Mouse (Mus musculus) cortical plate, adult 2 months (tissue): ENCODE measurements at regions not wholly inside any gene's neighbourhood (a gene's known extent, or its start where the extent isn't known, plus 50 kb on each side); places are given as distances from the start of the nearest gene placed in this dataset.

Experiments
- H3K27ac ChIP-seq: fragments of 200-500 bp; 2 replicates; pipeline ENCODE4 v1.5.1; 2012; ENCODE audit warnings: low read length, control low read depth, inconsistent platforms; ENCODE audit not compliant: insufficient read depth
- H3K4me1 ChIP-seq: fragments of 200-500 bp; 2 replicates; pipeline ENCODE4 v1.6.1; 2011; ENCODE audit warnings: low read length; ENCODE audit not compliant: control insufficient read depth, insufficient read depth
- H3K4me3 ChIP-seq: fragments of 200-500 bp; 2 replicates; pipeline ENCODE4 v1.5.1; 2011; ENCODE audit warnings: mild to moderate bottlenecking, low read length, control low read depth; ENCODE audit not compliant: insufficient read depth
- CTCF ChIP-seq: fragments of 200-500 bp; IDR thresholded peaks from 2 replicates; pipeline ENCODE4 v1.5.1; 2011; ENCODE audit warnings: mild to moderate bottlenecking, control low read depth, low read length; ENCODE audit not compliant: insufficient read depth; ENCODE audit errors: extremely low read depth
- POLR2A ChIP-seq: fragments of 200-500 bp; IDR thresholded peaks from 2 replicates; pipeline ENCODE4 v1.6.1; 2011; ENCODE audit warnings: mild to moderate bottlenecking, low read length, control low read depth; ENCODE audit not compliant: insufficient read depth; ENCODE audit errors: extremely low read depth

DNA sequence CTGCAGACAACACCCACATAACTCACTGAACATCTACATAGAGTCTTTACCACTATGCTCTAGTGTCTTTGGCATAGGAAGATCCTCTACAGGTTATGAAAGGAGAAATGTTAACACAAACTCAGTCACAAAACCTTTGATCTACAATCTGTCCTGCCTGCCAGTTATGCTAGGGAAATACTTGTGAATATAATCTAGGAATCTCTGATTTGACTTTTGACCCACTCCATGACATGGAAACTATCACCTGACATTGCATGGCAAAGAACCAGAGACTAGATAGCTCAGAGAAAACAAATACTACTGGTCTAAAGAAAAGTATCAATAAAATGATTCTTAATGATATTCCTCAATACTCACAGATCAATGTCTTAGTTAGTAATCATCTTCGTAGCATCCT is 524.3 kb upstream of the Kif18a start:
- no peak overlapping the region for H3K27ac ChIP-seq
- no peaks in the 10 kb centered on the region for H3K4me1 ChIP-seq
- no peak for TF ChIP-seq CTCF
- TF ChIP-seq POLR2A = no peak
- no peak overlapping the region for H3K4me3 ChIP-seq

DNA sequence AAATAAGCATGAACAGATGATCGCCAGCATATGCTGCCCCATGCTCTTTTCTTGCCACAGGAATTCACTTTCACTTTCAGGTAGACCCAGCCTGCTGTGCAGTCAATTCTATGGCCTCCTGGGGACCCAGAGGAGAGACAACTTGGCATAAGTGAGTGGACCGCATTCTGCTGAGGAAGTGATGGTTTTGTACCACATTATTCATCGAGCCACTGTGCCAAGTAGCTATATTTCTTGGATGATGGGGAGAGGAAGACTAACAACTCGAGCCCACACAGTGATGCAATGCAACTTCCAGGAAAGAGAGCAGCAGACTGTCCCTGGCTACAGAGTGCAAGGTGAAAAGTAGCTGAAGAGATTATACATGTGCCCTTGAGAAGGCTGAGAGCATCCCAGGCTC is 515.8 kb upstream of the Kif18a start:
- Histone ChIP-seq H3K27ac (no peak overlapping the region), H3K4me3 (no peak overlapping the region), H3K4me1 (no peaks in the 10 kb centered on the region)
- no peak for TF ChIP-seq POLR2A
- TF ChIP-seq CTCF = no peak

DNA sequence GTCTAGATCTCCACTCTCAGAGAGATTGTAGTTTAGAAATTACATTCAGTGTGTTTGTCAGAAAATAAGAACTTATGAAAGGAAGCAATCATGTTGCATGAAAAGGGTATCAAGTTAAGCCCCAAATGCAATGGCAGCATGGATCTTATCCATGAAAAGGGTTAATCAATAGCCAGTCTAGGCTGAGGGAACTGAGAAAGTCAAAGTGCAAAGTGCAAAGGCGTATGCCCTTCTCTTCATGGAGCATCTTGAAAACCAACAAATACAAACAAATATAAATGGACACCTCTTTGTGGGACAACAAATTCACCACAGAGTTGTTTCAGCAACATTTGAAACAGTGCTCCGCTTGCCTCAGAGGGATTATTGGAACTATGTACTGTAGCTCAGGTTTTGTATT is 514.1 kb upstream of the Kif18a start:
- TF ChIP-seq CTCF (no peak), POLR2A (no peak)
- Histone ChIP-seq H3K4me3 (no peak overlapping the region), H3K4me1 (no peaks in the 10 kb centered on the region), H3K27ac (no peak overlapping the region)

DNA sequence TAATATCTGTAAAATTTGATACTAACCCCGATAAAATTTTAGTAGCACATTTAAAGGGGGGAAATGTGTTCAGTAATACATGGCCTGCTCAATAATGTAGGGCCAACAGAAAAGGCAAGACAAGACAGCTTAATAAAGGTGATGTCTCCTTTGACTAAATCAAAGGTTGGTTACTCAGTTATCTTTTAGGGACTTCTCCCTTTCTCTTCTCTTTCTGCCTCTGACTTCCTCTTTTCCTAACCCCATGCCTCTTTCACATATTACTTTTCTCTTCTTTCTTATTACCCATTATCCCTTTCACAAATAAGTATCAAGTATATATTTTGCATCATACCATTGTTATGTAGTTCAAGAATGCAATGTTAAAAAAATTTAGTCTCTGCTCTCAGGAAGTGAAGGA is 510.2 kb upstream of the Kif18a start:
- Histone ChIP-seq H3K4me1 (no peaks in the 10 kb centered on the region), H3K27ac (no peak overlapping the region), H3K4me3 (no peak overlapping the region)
- no peak for TF ChIP-seq CTCF
- no peak for TF ChIP-seq POLR2A

DNA sequence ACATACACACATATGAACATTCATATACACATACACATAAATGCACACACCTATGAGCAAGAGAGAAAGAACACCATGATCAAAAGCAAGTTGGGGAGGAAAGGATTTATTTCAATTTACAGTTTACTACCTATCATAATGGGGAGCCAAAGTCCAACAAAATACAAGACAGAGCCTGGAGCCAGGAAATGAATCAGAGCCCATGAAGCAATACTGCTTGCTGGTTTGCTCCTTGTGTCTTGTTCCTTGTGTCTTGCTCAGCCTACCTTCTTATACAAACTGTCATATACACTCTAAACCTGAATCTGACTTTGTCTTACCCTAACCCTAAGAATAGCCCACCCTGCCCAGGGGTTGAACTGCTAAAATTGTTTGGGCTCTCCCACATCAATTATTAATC is 497.1 kb upstream of the Kif18a start:
- Histone ChIP-seq H3K4me3 (no peak overlapping the region), H3K4me1 (no peaks in the 10 kb centered on the region), H3K27ac (no peak overlapping the region)
- TF ChIP-seq POLR2A = no peak

DNA sequence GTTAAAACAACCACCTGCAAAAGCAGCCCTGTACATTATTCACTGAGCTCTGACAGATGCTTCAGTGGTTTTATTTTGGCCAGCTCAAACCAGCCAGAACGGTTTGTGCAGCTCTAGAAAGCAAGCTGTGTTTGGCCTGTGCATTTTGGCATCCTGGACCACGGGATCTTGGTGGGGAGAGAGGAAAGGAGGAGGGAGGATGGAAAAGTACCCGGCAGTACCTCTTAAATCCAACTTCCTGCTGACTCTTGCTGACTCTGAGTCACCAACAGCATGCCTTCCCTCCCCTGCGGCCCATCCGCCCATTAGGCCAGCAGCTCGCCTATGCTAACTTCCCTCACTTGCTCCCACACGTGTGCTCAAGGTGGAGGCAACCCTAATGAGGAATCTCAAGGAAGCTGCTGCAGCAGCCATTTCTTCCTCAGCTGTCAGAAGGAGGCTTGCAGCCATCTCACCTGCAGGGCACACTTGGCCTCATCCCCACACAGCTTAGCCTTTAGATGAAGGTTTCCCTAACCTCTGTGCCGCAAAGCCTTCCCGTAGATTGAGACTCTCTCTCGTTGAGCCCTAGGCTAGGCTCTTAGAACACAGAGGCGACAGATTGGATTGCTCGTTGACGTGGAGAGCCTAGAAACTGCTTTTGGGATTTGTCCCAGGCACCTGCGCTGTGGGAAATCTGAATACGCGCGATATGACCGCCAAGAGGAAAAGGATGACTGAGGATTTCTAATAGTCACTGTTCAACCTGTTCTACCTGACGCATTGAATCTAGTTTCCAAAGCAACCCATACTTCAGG is 495.2 kb upstream of the Kif18a start:
- TF ChIP-seq POLR2A (no peak), CTCF (no peak)
- Histone ChIP-seq H3K4me1 (no peaks in the 10 kb centered on the region; the same call in 1 of the 2 replicates), H3K27ac (no peak overlapping the region), H3K4me3 (no peak overlapping the region)

DNA sequence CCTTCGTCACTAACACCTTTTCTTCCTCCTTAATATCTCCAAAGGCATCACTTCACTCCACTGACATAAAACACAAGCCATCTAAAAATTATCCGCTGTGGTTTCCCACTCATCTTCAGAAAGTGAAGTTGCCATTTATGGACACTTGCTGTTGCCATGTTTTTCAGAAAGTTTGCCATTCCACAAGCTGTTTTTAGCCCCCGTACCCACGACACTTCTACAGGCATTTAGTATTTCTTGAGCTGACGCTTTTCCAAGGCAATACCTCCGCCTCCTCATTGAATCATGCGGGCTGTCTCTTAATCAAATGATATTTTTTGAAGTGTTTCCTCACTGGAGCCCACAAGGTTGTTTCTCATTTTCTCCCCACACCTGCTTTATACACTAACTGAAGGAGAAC is 491.4 kb upstream of the Kif18a start:
- H3K4me3 ChIP-seq = no peak overlapping the region
- TF ChIP-seq CTCF (no peak), POLR2A (no peak)
- no peaks in the 10 kb centered on the region; the same call in 1 of the 2 replicates for H3K4me1 ChIP-seq
- no peak overlapping the region for H3K27ac ChIP-seq

DNA sequence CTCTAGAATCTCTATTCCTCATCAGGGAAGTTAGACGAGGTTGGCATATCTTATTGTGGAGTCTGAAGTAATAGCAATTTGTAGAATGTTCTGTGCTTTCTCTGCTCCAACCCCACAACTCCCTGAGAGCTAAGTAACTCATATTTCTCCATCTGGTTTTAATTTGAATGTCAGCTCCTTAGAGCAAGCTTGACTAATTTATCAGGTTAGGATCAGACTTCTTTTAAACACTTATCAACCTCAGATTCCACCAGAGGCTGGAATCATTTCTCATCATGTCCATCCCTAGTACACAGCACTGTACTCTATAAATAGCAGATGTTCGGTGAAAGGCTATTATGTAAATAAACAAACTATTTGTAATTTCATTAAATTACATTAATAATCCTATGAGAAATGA is 485.4 kb upstream of the Kif18a start:
- TF ChIP-seq POLR2A (no peak), CTCF (no peak)
- H3K4me3 ChIP-seq = no peak overlapping the region
- no peak overlapping the region for H3K27ac ChIP-seq
- H3K4me1 ChIP-seq = no peaks in the 10 kb centered on the region

DNA sequence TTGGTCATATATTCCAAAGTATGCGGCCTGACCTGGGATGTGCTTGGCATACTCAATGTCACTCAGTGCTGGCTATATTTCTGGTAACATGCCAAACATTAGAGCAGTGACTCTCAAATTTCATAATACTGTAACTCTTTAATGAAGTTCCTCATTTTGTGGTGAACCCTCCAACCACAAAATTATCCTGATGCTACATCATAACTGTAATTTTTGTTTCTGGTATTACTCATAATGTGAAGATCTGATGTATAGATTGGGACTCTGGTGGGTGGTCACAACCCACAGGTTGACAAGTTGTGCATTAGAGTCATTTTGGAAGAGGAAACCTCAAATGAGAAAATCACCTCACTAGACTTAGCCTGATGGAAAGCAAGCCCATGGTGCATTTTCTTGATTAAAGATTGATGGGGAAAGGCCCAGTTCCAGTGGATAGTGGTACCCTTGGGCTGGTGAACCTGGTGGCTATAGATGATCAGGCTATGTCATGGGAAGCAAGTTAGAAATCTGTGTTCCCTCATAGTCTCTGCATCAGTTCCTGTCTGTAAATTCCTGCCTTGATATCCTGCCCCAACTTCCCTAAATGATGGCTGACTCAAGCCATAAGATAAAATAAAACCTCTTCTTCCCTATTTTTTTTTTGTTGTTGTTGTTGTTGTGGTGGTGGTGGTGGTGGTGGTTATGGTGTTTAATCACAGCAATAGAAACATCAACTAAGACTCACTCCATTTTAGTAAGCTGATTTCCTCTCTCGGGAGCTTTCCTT is 483.5 kb upstream of the Kif18a start:
- TF ChIP-seq POLR2A = no peak
- no peak for TF ChIP-seq CTCF
- Histone ChIP-seq H3K27ac (no peak overlapping the region), H3K4me1 (no peaks in the 10 kb centered on the region), H3K4me3 (no peak overlapping the region)

DNA sequence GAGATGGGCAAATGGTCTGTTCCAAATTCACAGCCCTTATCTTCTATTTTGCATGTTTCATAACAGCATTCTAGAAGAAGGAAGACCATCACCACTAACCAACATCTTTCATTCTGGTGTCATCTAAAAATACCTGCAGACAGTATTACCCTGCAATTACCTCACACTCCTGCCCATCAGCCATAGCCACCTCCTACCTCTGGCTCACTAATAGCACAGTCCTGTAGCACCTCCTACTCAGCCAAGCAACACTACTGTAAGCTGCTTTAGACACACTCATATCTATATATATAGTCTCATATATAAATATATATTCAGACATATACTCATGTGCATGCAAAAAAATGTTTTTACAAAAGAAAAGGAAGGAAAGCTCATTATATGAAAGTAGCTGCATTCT is 468.2 kb upstream of the Kif18a start:
- Histone ChIP-seq H3K4me1 (peaks cover 2% of the 10 kb centered on the region), H3K4me3 (no peak overlapping the region), H3K27ac (no peak overlapping the region)
- TF ChIP-seq POLR2A = no peak
- TF ChIP-seq CTCF = no peak
